In genomic region chr1:189791534-189792217, GRCm38 (mm10) we compare ENCODE assay signal across 16 mouse cellular contexts.
DNase-seq lines count a peak whose midpoint lies in the region; ATAC-seq and TF ChIP-seq lines count a peak whose summit lies in the region.
"Had no signal": no experiment of that assay in that cellular context is flagged by ENCODE, and none has a peak within 500 bp of the region (broad histone marks: within the 10 kb centered on the region; RNA-seq: fewer than 3 reads in every experiment).

No protein-coding gene starts in this region.

- CTCF ChIA-PET in Patski (lab: Charles Lee): interaction anchor here (0.8 to 1.8 kb wide), 8 partner anchors 17 to 88 kb away, joined by 3 to 4 read pairs (median 3); no protein-coding TSS in a partner anchor

- 9% methylated on average over 10 of the region's 10 CpGs for WGBS in forebrain, embryonic 12.5 days

- in situ Hi-C loops in Patski (cut with MboI; ENCODE audit: low pct_unique_long_range_greater_than_20kb): no loop called here

- H3K27ac ChIP-seq in forebrain, embryonic 12.5 days: no peak overlapping the region
- no peak overlapping the region for H3K27ac ChIP-seq in gastrocnemius, adult 2 months
- H3K27ac ChIP-seq: embryonic facial prominence, embryonic 15.5 days; left cerebral cortex, adult 2 months; limb, embryonic 15.5 days; lung, embryonic 15.5 days; neural tube, embryonic 13.5 days had no signal

- intact Hi-C loops in gastrocnemius, adult 2 months (cut with DNase I): no loop called here

- no peak overlapping the region for H3K9ac ChIP-seq in forebrain, embryonic 12.5 days
- H3K9ac ChIP-seq: embryonic facial prominence, embryonic 15.5 days; limb, embryonic 15.5 days; lung, embryonic 15.5 days; neural tube, embryonic 13.5 days had no signal

- ATAC-seq in Patski: peak; percentile 62
- ATAC-seq in forebrain, embryonic 12.5 days (ENCODE audit: low FRiP score): peak; percentile 91
- no peak for ATAC-seq in cerebellum, adult (ENCODE audit: insufficient number of reproducible peaks, low FRiP score, low TSS enrichment)

- no peak overlapping the region for H3K4me2 ChIP-seq in forebrain, embryonic 12.5 days
- H3K4me2 ChIP-seq: embryonic facial prominence, embryonic 15.5 days; limb, embryonic 15.5 days; lung, embryonic 15.5 days; neural tube, embryonic 13.5 days had no signal

- H3K36me3 ChIP-seq in forebrain, embryonic 12.5 days (replicated peaks): no peaks in the 10 kb centered on the region
- H3K36me3 ChIP-seq: neural tube, embryonic 13.5 days had no signal

- TF ChIP-seq CTCF in Patski (IDR thresholded peaks at IDR 0.05): no peak
- no peak for TF ChIP-seq CTCF in gastrocnemius, adult 2 months (IDR thresholded peaks at IDR 0.05)

- peaks cover 51% of the 10 kb centered on the region for H3K4me1 ChIP-seq in forebrain, embryonic 12.5 days

- peak; percentile 28 for DNase-seq in kidney, adult 11 months
- no peak for DNase-seq in kidney, adult 9 months
- DNase-seq in Patski (ENCODE audit: low read depth, low spot score): no peak
- DNase-seq in kidney, postnatal 14 days: peak; percentile 43
- DNase-seq in adrenal gland, adult (ENCODE audit: inconsistent age in 2 of 2, low spot score in 1 of 2): no peak
- no peak for DNase-seq in gastrocnemius, adult 2 months
- DNase-seq: B cell, adult 2 months; cerebellum, adult 9-11 months; heart, postnatal 4 days had no signal

- H3K4me3 ChIP-seq in forebrain, embryonic 12.5 days (replicated peaks): no peak overlapping the region
- H3K4me3 ChIP-seq in gastrocnemius, adult 2 months: no peak overlapping the region
- H3K4me3 ChIP-seq: embryonic facial prominence, embryonic 15.5 days; left cerebral cortex, adult 2 months; limb, embryonic 15.5 days; lung, embryonic 15.5 days; neural tube, embryonic 13.5 days had no signal

- POLR2A ChIA-PET in Patski (lab: Charles Lee): interaction anchor here (0.8 to 1.3 kb wide), 4 partner anchors 9 to 62 kb away, joined by 3 to 6 read pairs (median 4); no protein-coding TSS in a partner anchor

- no peaks in the 10 kb centered on the region for H3K9me3 ChIP-seq in forebrain, embryonic 12.5 days
- H3K9me3 ChIP-seq: embryonic facial prominence, embryonic 15.5 days; limb, embryonic 15.5 days; lung, embryonic 15.5 days; neural tube, embryonic 13.5 days had no signal

- H3K27me3 ChIP-seq in Patski: no peaks in the 10 kb centered on the region
- H3K27me3 ChIP-seq in forebrain, embryonic 12.5 days: peaks cover 91% of the 10 kb centered on the region
- H3K27me3 ChIP-seq: embryonic facial prominence, embryonic 15.5 days; limb, embryonic 15.5 days; lung, embryonic 15.5 days; neural tube, embryonic 13.5 days had no signal

Comparison
In these comparisons a context has a peak if more than half of its experiments do, and no peak if none do; other contexts are left out.
1. DNase-seq: peak in kidney, adult 11 months (single experiment) and kidney, postnatal 14 days (single experiment); none in kidney, adult 9 months (single experiment), Patski (single experiment), adrenal gland, adult (0 of 2) and gastrocnemius, adult 2 months (single experiment).